Mouse (Mus musculus) stomach, postnatal 0 days (tissue): ENCODE measurements at regions not wholly inside any gene's neighbourhood (a gene's known extent, or its start where the extent isn't known, plus 50 kb on each side); places are given as distances from the start of the nearest gene placed in this dataset.

Experiments used
- CTCF ChIP-seq: IDR thresholded peaks from 2 replicates; pipeline ENCODE4 v1.5.1; 2016; ENCODE audit warnings: antibody characterized with exemption, low read depth, mild to moderate bottlenecking, moderate library complexity
- EP300 ChIP-seq: optimal IDR thresholded peaks from 2 replicates; pipeline ENCODE3; 2016; ENCODE audit warnings: antibody characterized with exemption

GRCm38 (mm10) chr5:75799627-75800026 is 178.6 kb downstream of the Kdr start:
- no peak for TF ChIP-seq CTCF
- no peak for TF ChIP-seq EP300
